Mouse (Mus musculus) intestine, embryonic 16.5 days (tissue): ENCODE data around the gene Rtp3. TPM values are rescaled to one million over a fixed set of nuclear protein-coding genes. Genes with fewer than 3 reads are reported as not detected.

Experiments
- ATAC-seq: fragments of 200-750 bp; cut with Nextera tagmentation; 2 replicates; pipeline ENCODE4 v1.8.0; 2017; ENCODE audit warnings: moderate TSS enrichment, moderate library complexity
- H3K27ac ChIP-seq: fragments of 300-500 bp; sonication (generic); 2 replicates; pipeline ENCODE4 v1.5.1; 2014; ENCODE audit warnings: mild to moderate bottlenecking, low read length
- H3K27me3 ChIP-seq: fragments of 300-500 bp; sonication (generic); replicated peaks from 2 replicates; pipeline ENCODE4 v1.6.1; 2014; ENCODE audit warnings: low read length, control low read depth, mixed read lengths; ENCODE audit not compliant: control insufficient read depth, insufficient read depth
- H3K36me3 ChIP-seq: fragments of 300-500 bp; sonication (generic); 2 replicates; pipeline ENCODE4 v1.6.1; 2014; ENCODE audit warnings: low read length, control low read depth; ENCODE audit not compliant: control insufficient read depth, insufficient read depth
- H3K4me1 ChIP-seq: fragments of 300-500 bp; sonication (generic); 2 replicates; pipeline ENCODE4 v1.6.1; 2014; ENCODE audit warnings: low read length, control low read depth, mixed read lengths; ENCODE audit not compliant: control insufficient read depth, insufficient read depth
- H3K4me2 ChIP-seq: fragments of 300-500 bp; sonication (generic); 2 replicates; pipeline ENCODE4 v1.6.1; 2014; ENCODE audit warnings: low read depth, low read length, control low read depth
- H3K4me3 ChIP-seq: fragments of 300-500 bp; sonication (generic); 2 replicates; pipeline ENCODE4 v1.5.1; 2014; ENCODE audit warnings: mild to moderate bottlenecking, low read length
- H3K9ac ChIP-seq: fragments of 300-500 bp; sonication (generic); 2 replicates; pipeline ENCODE4 v1.6.1; 2014; ENCODE audit warnings: low read depth, low read length
- H3K9me3 ChIP-seq: fragments of 300-500 bp; sonication (generic); 2 replicates; pipeline ENCODE4 v1.6.1; 2016; ENCODE audit warnings: low read length, control low read depth; ENCODE audit not compliant: control insufficient read depth
- WGBS: fragments of 180-500 bp; shearing (Covaris S2); extraction: QIAGEN DNeasy Blood & Tissue Kit; methylation state at CpG from one replicate; pipeline ENCODE4 v1.1.7; 2014; 5-methylcytosine and 5-hydroxymethylcytosine counted together
- polyA plus RNA-seq: library from polyadenylated mRNA; unstranded; fragments of >200 nt; fragmentation: Nextera tagmentation; extraction: Ambion mirVana; gene quantifications from 2 replicates; pipeline ENCODE4 v1.2.1, GENCODE M21; 2015

The Rtp3 gene
- polyA plus RNA-seq, result 0.18 and 0.55 TPM in 2 replicates

GRCm38 (mm10) chr9:110990204-110990603 is at the start of gene Rtp3:
Gene Rtp3, minus strand, starts transcription at chr9:110990583.
- peaks cover 15% of the 10 kb centered on the region for H3K4me1 ChIP-seq
- no peak for ATAC-seq
- no peaks in the 10 kb centered on the region for H3K27me3 ChIP-seq
- H3K4me2 ChIP-seq, result no peak within 1 kb of the TSS
- H3K9me3 ChIP-seq, result no peaks in the 10 kb centered on the region
- 39% methylated on average over 6 of the region's 6 CpGs for WGBS
- H3K36me3 ChIP-seq, result no peaks in the 10 kb centered on the region
- H3K27ac ChIP-seq, result no peak within 1 kb of the TSS
- no peak within 1 kb of the TSS for H3K9ac ChIP-seq
- no peak within 1 kb of the TSS for H3K4me3 ChIP-seq

GRCm38 (mm10) chr9:111039966-111040365 is 49.6 kb upstream of the Rtp3 start:
- ATAC-seq, result no peak
- WGBS, result 74% methylated on average over 4 of the region's 4 CpGs

GRCm38 (mm10) chr9:111033717-111034116 is 43.3 kb upstream of the Rtp3 start:
- Histone ChIP-seq H3K4me2 (no peak overlapping the region), H3K27me3 (no peaks in the 10 kb centered on the region), H3K4me3 (no peak overlapping the region), H3K9me3 (no peaks in the 10 kb centered on the region), H3K36me3 (no peaks in the 10 kb centered on the region), H3K9ac (no peak overlapping the region), H3K4me1 (no peaks in the 10 kb centered on the region), H3K27ac (no peak overlapping the region)
- no peak for ATAC-seq
- 87% methylated on average over 4 of the region's 4 CpGs for WGBS

More at GRCm38 (mm10) chr9:111039966-111040365, 49.6 kb upstream of the Rtp3 start:
- no peaks in the 10 kb centered on the region for H3K36me3 ChIP-seq
- no peaks in the 10 kb centered on the region for H3K4me1 ChIP-seq
- no peaks in the 10 kb centered on the region for H3K27me3 ChIP-seq
- no peak overlapping the region for H3K4me3 ChIP-seq
- H3K4me2 ChIP-seq, result no peak overlapping the region
- no peaks in the 10 kb centered on the region for H3K9me3 ChIP-seq
- H3K9ac ChIP-seq, result no peak overlapping the region
- no peak overlapping the region for H3K27ac ChIP-seq

- no peaks in the 10 kb centered on the region for H3K4me1 ChIP-seq
- H3K27me3 ChIP-seq, result no peaks in the 10 kb centered on the region
- no peak overlapping the region for H3K4me2 ChIP-seq
- no peak for ATAC-seq
- H3K36me3 ChIP-seq, result no peaks in the 10 kb centered on the region
- no peak overlapping the region for H3K4me3 ChIP-seq
- H3K9ac ChIP-seq, result no peak overlapping the region
- no peak overlapping the region for H3K27ac ChIP-seq
- WGBS, result 88% methylated on average over 10 of the region's 10 CpGs
- no peaks in the 10 kb centered on the region for H3K9me3 ChIP-seq
Measured at GRCm38 (mm10) chr9:111026791-111027190, 36.4 kb upstream of the Rtp3 start.

GRCm38 (mm10) chr9:111019022-111019421 is 28.6 kb upstream of the Rtp3 start, which contains the start of gene Ltf:
Gene Ltf, plus strand, starts transcription at chr9:111019271.
- Histone ChIP-seq H3K9me3 (no peaks in the 10 kb centered on the region), H3K4me2 (no peak within 1 kb of the TSS), H3K27me3 (no peaks in the 10 kb centered on the region), H3K4me1 (no peaks in the 10 kb centered on the region), H3K27ac (peak within 1 kb of the TSS; percentile 15; the same call in 1 of the 2 replicates), H3K36me3 (no peaks in the 10 kb centered on the region), H3K4me3 (no peak within 1 kb of the TSS), H3K9ac (peak within 1 kb of the TSS; percentile 11; the same call in 1 of the 2 replicates)
- WGBS, result 66% methylated on average over 5 of the region's 5 CpGs
- peak; percentile 96 for ATAC-seq

GRCm38 (mm10) chr9:111015658-111016057 is 25.3 kb upstream of the Rtp3 start:
- H3K4me3 ChIP-seq, result no peak overlapping the region
- H3K36me3 ChIP-seq, result no peaks in the 10 kb centered on the region
- no peaks in the 10 kb centered on the region for H3K9me3 ChIP-seq
- H3K27ac ChIP-seq, result no peak overlapping the region
- no peaks in the 10 kb centered on the region for H3K4me1 ChIP-seq
- ATAC-seq, result no peak
- 85% methylated on average over 4 of the region's 4 CpGs for WGBS
- H3K27me3 ChIP-seq, result no peaks in the 10 kb centered on the region
- H3K9ac ChIP-seq, result no peak overlapping the region
- no peak overlapping the region for H3K4me2 ChIP-seq

GRCm38 (mm10) chr9:111012041-111012440 is 21.7 kb upstream of the Rtp3 start:
- 71% methylated on average over 3 of the region's 3 CpGs for whole genome bisulfite sequencing
- no peaks in the 10 kb centered on the region for H3K4me1 ChIP-seq
- no peak overlapping the region for H3K27ac ChIP-seq
- H3K36me3 ChIP-seq, result no peaks in the 10 kb centered on the region
- no peak overlapping the region for H3K4me2 ChIP-seq
- no peaks in the 10 kb centered on the region for H3K27me3 ChIP-seq
- no peak for ATAC-seq
- H3K9me3 ChIP-seq, result no peaks in the 10 kb centered on the region
- no peak overlapping the region for H3K4me3 ChIP-seq
- H3K9ac ChIP-seq, result no peak overlapping the region

- Histone ChIP-seq H3K4me3 (no peak overlapping the region), H3K4me1 (no peaks in the 10 kb centered on the region), H3K27ac (no peak overlapping the region), H3K36me3 (no peaks in the 10 kb centered on the region), H3K9me3 (no peaks in the 10 kb centered on the region), H3K27me3 (no peaks in the 10 kb centered on the region), H3K9ac (no peak overlapping the region), H3K4me2 (no peak overlapping the region)
- WGBS, result 80% methylated on average over 9 of the region's 9 CpGs
- no peak for ATAC-seq
Measured at GRCm38 (mm10) chr9:111011550-111011949, 21.2 kb upstream of the Rtp3 start.

GRCm38 (mm10) chr9:111009763-111010162 is 19.4 kb upstream of the Rtp3 start:
- Histone ChIP-seq H3K36me3 (no peaks in the 10 kb centered on the region), H3K9me3 (no peaks in the 10 kb centered on the region)
- WGBS, result 66% methylated on average over 3 of the region's 3 CpGs

GRCm38 (mm10) chr9:111006544-111006943 is 16.2 kb upstream of the Rtp3 start:
- no peak overlapping the region for H3K4me3 ChIP-seq
- H3K4me1 ChIP-seq, result no peaks in the 10 kb centered on the region
- H3K9me3 ChIP-seq, result no peaks in the 10 kb centered on the region
- WGBS, result 91% methylated on average over 2 of the region's 2 CpGs
- H3K36me3 ChIP-seq, result no peaks in the 10 kb centered on the region
- no peaks in the 10 kb centered on the region for H3K27me3 ChIP-seq
- ATAC-seq, result no peak
- H3K27ac ChIP-seq, result no peak overlapping the region
- no peak overlapping the region for H3K4me2 ChIP-seq
- no peak overlapping the region for H3K9ac ChIP-seq

More at GRCm38 (mm10) chr9:111009763-111010162, 19.4 kb upstream of the Rtp3 start:
- Histone ChIP-seq H3K27ac (no peak overlapping the region), H3K27me3 (no peaks in the 10 kb centered on the region), H3K4me1 (no peaks in the 10 kb centered on the region), H3K4me3 (no peak overlapping the region), H3K9ac (no peak overlapping the region), H3K4me2 (no peak overlapping the region)
- ATAC-seq, result no peak
